In genomic region chr8:111625694-111626527, GRCm38 (mm10) we compare ENCODE assay signal across 7 mouse cellular contexts. TPM values are rescaled to one million over a fixed set of nuclear protein-coding genes. Genes with fewer than 3 reads are reported as not detected.
DNase-seq lines count a peak whose midpoint lies in the region; ATAC-seq and TF ChIP-seq lines count a peak whose summit lies in the region.

No protein-coding gene starts in this region.

- peak; percentile 83 for TF ChIP-seq CTCF in cerebellum, adult 2 months (IDR thresholded peaks at IDR 0.05; ENCODE audit: borderline replicate concordance, insufficient read depth, low read depth, low read length)
- peak; percentile 89 for TF ChIP-seq CTCF in liver, embryonic 14.5 days (IDR thresholded peaks at IDR 0.05; ENCODE audit: low read depth)

- TF ChIP-seq POLR2A in cerebellum, adult 2 months (IDR thresholded peaks at IDR 0.05; ENCODE audit: borderline replicate concordance, insufficient read depth, low read length): no peak

- H3K4me2 ChIP-seq in liver, embryonic 14.5 days (ENCODE audit: low read depth): no peak overlapping the region

- H3K9ac ChIP-seq in liver, embryonic 14.5 days (replicated peaks): no peak overlapping the region

- no peaks in the 10 kb centered on the region for H3K27me3 ChIP-seq in cerebellum, adult 2 months (ENCODE audit: control insufficient read depth, insufficient read depth, low read length)
- no peaks in the 10 kb centered on the region for H3K27me3 ChIP-seq in liver, embryonic 14.5 days (ENCODE audit: control insufficient read depth, insufficient read depth, low read length)

- TF ChIP-seq EP300 in liver, embryonic 14.5 days (IDR thresholded peaks at IDR 0.05; ENCODE audit: low read depth): no peak

- 27% methylated on average over 6 of the region's 6 CpGs for WGBS in cerebellum, adult 2 months
- WGBS in liver, embryonic 14.5 days (ENCODE audit: insufficient replicate concordance): 34% methylated on average over 6 of the region's 6 CpGs

- 0 out of 2 replicates have a peak, but pooled peaks have one; percentile 35 for ATAC-seq in liver, embryonic 14.5 days (ENCODE audit: insufficient read depth)

- DNase-seq in CD4-positive, CD25-positive, alpha-beta regulatory T cell, adult 2 months (ENCODE audit: low read depth, low spot score): peak; percentile 85
- DNase-seq in MEL-GATA-1-ER (ENCODE audit: extremely low read depth, low read depth): peak; percentile 36
- DNase-seq in cerebellum, adult 2 months: peak; percentile 75 to 84
- DNase-seq in gastrocnemius, adult 18-20 months (ENCODE audit: low spot score): peak; percentile 76
- DNase-seq in kidney, adult 9 months: peak; percentile 80
- DNase-seq in liver, embryonic 14.5 days (ENCODE audit: low read depth in 3 of 3, low spot score in 3 of 3): peak; percentile 44 to 58 (median 46)
- DNase-seq in right cerebral cortex, postnatal 14 days: peak; percentile 73

- H3K4me3 ChIP-seq in cerebellum, adult 2 months (replicated peaks; ENCODE audit: insufficient read depth, low read depth, low read length): no peak overlapping the region
- H3K4me3 ChIP-seq in liver, embryonic 14.5 days (ENCODE audit: insufficient read depth in 1 of 2, low read depth in 2 of 2, low read length in 2 of 2): no peak overlapping the region

- H3K9me3 ChIP-seq in liver, embryonic 14.5 days (ENCODE audit: control insufficient read depth, low read length): no peaks in the 10 kb centered on the region

- peaks cover 40% of the 10 kb centered on the region for H3K4me1 ChIP-seq in cerebellum, adult 2 months (ENCODE audit: control insufficient read depth, insufficient read depth, low read length)
- H3K4me1 ChIP-seq in liver, embryonic 14.5 days (replicated peaks; ENCODE audit: control insufficient read depth in 2 of 2, insufficient read depth in 2 of 2, low read length in 1 of 2): no peaks in the 10 kb centered on the region; a peak in 1 of 4 replicates

- H3K36me3 ChIP-seq in liver, embryonic 14.5 days (replicated peaks; ENCODE audit: control insufficient read depth, insufficient read depth, low read depth): no peaks in the 10 kb centered on the region

- no peak overlapping the region for H3K27ac ChIP-seq in cerebellum, adult 2 months (ENCODE audit: insufficient read depth, low read length)
- H3K27ac ChIP-seq in liver, embryonic 14.5 days: no peak overlapping the region

RNA-seq across cellular contexts. Expression of gene Ldhd, which starts 4.3 kb away (rescaled TPM):
- 22.9 and 24.4 TPM in 2 replicates for polyA plus RNA-seq in cerebellum, adult 2 months (2012; rRNA removed)
- total RNA-seq in gastrocnemius, adult 18-20 months (2021): 10 to 100 TPM; 30.3 to 31.4 TPM
- polyA plus RNA-seq in liver, embryonic 14.5 days (2012; rRNA removed): 0.10 and 0.13 TPM in 2 replicates
- polyA plus RNA-seq in liver, embryonic 14.5 days (2014; fragmentation: Nextera tagmentation; extraction: Ambion mirVana): 0.09 TPM in 1 of 2 replicates, not detected in the other

RNA-seq across cellular contexts. Expression of gene Zfp1, which starts 17.3 kb away (rescaled TPM):
- 23.7 and 26.0 TPM in 2 replicates for polyA plus RNA-seq in cerebellum, adult 2 months (2012; rRNA removed)
- 1 to 10 TPM; 8.6 to 9.4 TPM for total RNA-seq in gastrocnemius, adult 18-20 months (2021)
- 2.7 and 3.9 TPM in 2 replicates for polyA plus RNA-seq in liver, embryonic 14.5 days (2012; rRNA removed)
- 4.0 and 4.4 TPM in 2 replicates for polyA plus RNA-seq in liver, embryonic 14.5 days (2014; fragmentation: Nextera tagmentation; extraction: Ambion mirVana)

Comparison
In these comparisons a context has a peak if more than half of its experiments do, and no peak if none do; other contexts are left out.
1. RNA of gene Ldhd, which starts 4.3 kb away (polyA plus RNA-seq): 22.9 to 24.4 TPM in cerebellum, adult 2 months; 0.09 to 0.13 TPM in liver, embryonic 14.5 days; every median in the first group is over 10 times any median in the second.
2. Peak in every context shown above with its lines, with median percentiles within 50 percentile points of each other: DNase-seq.